Mouse (Mus musculus) liver, postnatal 0 days (tissue): ENCODE results near the gene Sox6.

Source experiments
- CTCF ChIP-seq: sonication (generic); IDR thresholded peaks from 2 replicates; pipeline ENCODE4 v1.5.1; 2016; ENCODE audit warnings: antibody characterized with exemption, low read depth
- EP300 ChIP-seq: IDR thresholded peaks from 2 replicates; pipeline ENCODE4 v1.6.1; 2016; ENCODE audit warnings: antibody characterized with exemption, low read depth, mild to moderate bottlenecking

DNA sequence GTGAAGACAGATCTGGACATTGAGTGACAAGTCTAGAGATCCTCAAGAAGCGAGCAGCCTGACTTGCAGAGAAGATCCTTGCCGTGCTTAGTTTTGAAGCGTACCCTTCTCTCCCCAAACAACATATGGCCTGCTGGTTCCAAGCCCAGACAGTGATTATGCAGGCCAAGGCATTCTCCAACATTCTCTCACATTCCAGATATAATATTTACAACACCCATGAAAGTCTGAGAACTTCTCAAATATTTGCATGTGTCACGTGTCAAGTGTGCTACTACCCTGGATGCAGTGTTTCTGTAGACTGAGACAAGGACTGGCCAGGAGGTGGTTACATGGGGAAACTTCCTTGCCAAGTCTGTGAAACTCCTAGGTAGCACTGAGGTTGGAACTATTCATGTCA lies 367.3 kb downstream of the Sox6 start:
- TF ChIP-seq EP300 (no peak), CTCF (no peak)
